Comparison of ENCODE assay signal across 8 mouse cellular contexts in genomic region chr14:55014991-55015766, GRCm38 (mm10). TPM values are rescaled to one million over a fixed set of nuclear protein-coding genes. Genes with fewer than 3 reads are reported as not detected.
DNase-seq lines count a peak whose midpoint lies in the region; ATAC-seq and TF ChIP-seq lines count a peak whose summit lies in the region.

Gene Ngdn, plus strand, starts transcription at chr14:55015454.

- H3K4me1 ChIP-seq in heart, embryonic 12.5 days (replicated peaks) = peaks cover 6% of the 10 kb centered on the region; the same call in 1 of the 2 replicates
- no peaks in the 10 kb centered on the region for H3K4me1 ChIP-seq in kidney, postnatal 0 days (replicated peaks; ENCODE audit: insufficient read depth, low read length)
- H3K4me1 ChIP-seq in liver, embryonic 11.5 days (replicated peaks; ENCODE audit: control insufficient read depth, insufficient read depth, low read length) = 0 out of 2 replicates have a peak, but pooled peaks cover 3% of the 10 kb centered on the region
- no peaks in the 10 kb centered on the region for H3K4me1 ChIP-seq in stomach, embryonic 14.5 days (ENCODE audit: control insufficient read depth, insufficient read depth, low read length)

- peak within 1 kb of the TSS; percentile 59 for H3K4me3 ChIP-seq in heart, embryonic 12.5 days
- H3K4me3 ChIP-seq in kidney, postnatal 0 days (replicated peaks; ENCODE audit: low read depth, low read length) = peak within 1 kb of the TSS; percentile 67
- peak within 1 kb of the TSS; percentile 76 for H3K4me3 ChIP-seq in liver, embryonic 11.5 days (ENCODE audit: low read depth, low read length)
- peak within 1 kb of the TSS; percentile 72 for H3K4me3 ChIP-seq in stomach, embryonic 14.5 days (ENCODE audit: low read depth, low read length)

- H3K36me3 ChIP-seq in heart, embryonic 12.5 days = peaks cover 20% of the 10 kb centered on the region
- 0 out of 2 replicates have a peak, but pooled peaks cover 13% of the 10 kb centered on the region for H3K36me3 ChIP-seq in kidney, postnatal 0 days (ENCODE audit: insufficient read depth, low read length)
- H3K36me3 ChIP-seq in liver, embryonic 11.5 days (ENCODE audit: control insufficient read depth, insufficient read depth, low read length) = peaks cover 2% of the 10 kb centered on the region; the same call in 1 of the 2 replicates
- peaks cover 10% of the 10 kb centered on the region for H3K36me3 ChIP-seq in stomach, embryonic 14.5 days (ENCODE audit: control insufficient read depth, insufficient read depth, low read length)

- peak; percentile 99 for DNase-seq in CD4-positive helper T cell, adult 2 months (ENCODE audit: low read depth, low spot score)
- peak; percentile 99 for DNase-seq in brain, embryonic 18.5 days (ENCODE audit: low read depth, low spot score)
- peak; percentile 100 for DNase-seq in kidney, postnatal 0 days (ENCODE audit: low spot score)
- DNase-seq in liver, embryonic 11.5 days (ENCODE audit: low spot score) = peak; percentile 96
- peak; percentile 100 for DNase-seq in naive thymus-derived CD4-positive, alpha-beta T cell, adult 2 months (ENCODE audit: low read depth)

- TF ChIP-seq CTCF in kidney, postnatal 0 days (IDR thresholded peaks at IDR 0.05; ENCODE audit: low read depth) = peak; percentile 96

- H3K9me3 ChIP-seq in heart, embryonic 12.5 days (replicated peaks) = peaks cover 3% of the 10 kb centered on the region
- H3K9me3 ChIP-seq in kidney, postnatal 0 days (replicated peaks; ENCODE audit: low read length) = no peaks in the 10 kb centered on the region
- H3K9me3 ChIP-seq in liver, embryonic 11.5 days (ENCODE audit: control insufficient read depth, low read length) = no peaks in the 10 kb centered on the region
- no peaks in the 10 kb centered on the region for H3K9me3 ChIP-seq in stomach, embryonic 14.5 days (ENCODE audit: control insufficient read depth, low read depth, low read length)

- H3K27ac ChIP-seq in heart, embryonic 12.5 days (ENCODE audit: poor library complexity, severe bottlenecking) = peak within 1 kb of the TSS; percentile 96
- H3K27ac ChIP-seq in kidney, postnatal 0 days = peak within 1 kb of the TSS; percentile 90
- peak within 1 kb of the TSS; percentile 70 for H3K27ac ChIP-seq in liver, embryonic 11.5 days (ENCODE audit: low read depth, low read length)
- peak within 1 kb of the TSS; percentile 92 for H3K27ac ChIP-seq in stomach, embryonic 14.5 days (ENCODE audit: low read length)

- H3K4me2 ChIP-seq in heart, embryonic 12.5 days = peak within 1 kb of the TSS; percentile 83
- peak within 1 kb of the TSS; percentile 73 for H3K4me2 ChIP-seq in kidney, postnatal 0 days (ENCODE audit: low read length)
- H3K4me2 ChIP-seq in liver, embryonic 11.5 days = peak within 1 kb of the TSS; percentile 86
- peak within 1 kb of the TSS; percentile 76 for H3K4me2 ChIP-seq in stomach, embryonic 14.5 days (replicated peaks; ENCODE audit: low read depth, low read length)

- under 1% methylated on average over 36 of the region's 36 CpGs for WGBS in heart, embryonic 12.5 days
- under 1% methylated on average over 36 of the region's 36 CpGs for WGBS in kidney, postnatal 0 days
- under 1% methylated on average over 36 of the region's 36 CpGs for WGBS in liver, embryonic 11.5 days
- under 1% methylated on average over 36 of the region's 36 CpGs for WGBS in stomach, embryonic 14.5 days

- ATAC-seq in erythroid progenitor cell, adult 5-6 weeks (replicated peaks; ENCODE audit: low FRiP score, poor library complexity, severe bottlenecking) = peak; percentile 93
- peak; percentile 95 for ATAC-seq in heart, embryonic 12.5 days (ENCODE audit: insufficient number of reproducible peaks, low FRiP score)
- peak; percentile 93 for ATAC-seq in kidney, postnatal 0 days (replicated peaks; ENCODE audit: low FRiP score, low read depth)
- peak; percentile 93 for ATAC-seq in liver, embryonic 11.5 days (replicated peaks; ENCODE audit: low FRiP score)
- peak; percentile 96 for ATAC-seq in stomach, embryonic 14.5 days (ENCODE audit: insufficient number of reproducible peaks, insufficient read depth, low FRiP score, low read depth)

- H3K9ac ChIP-seq in heart, embryonic 12.5 days = peak within 1 kb of the TSS; percentile 71
- H3K9ac ChIP-seq in kidney, postnatal 0 days (ENCODE audit: low read depth, low read length) = peak within 1 kb of the TSS; percentile 67
- peak within 1 kb of the TSS; percentile 81 for H3K9ac ChIP-seq in liver, embryonic 11.5 days (ENCODE audit: low read depth, low read length)
- peak within 1 kb of the TSS; percentile 62 for H3K9ac ChIP-seq in stomach, embryonic 14.5 days (replicated peaks; ENCODE audit: low read depth, low read length)

- no peaks in the 10 kb centered on the region for H3K27me3 ChIP-seq in heart, embryonic 12.5 days (replicated peaks)
- no peaks in the 10 kb centered on the region for H3K27me3 ChIP-seq in kidney, postnatal 0 days (ENCODE audit: insufficient read depth, low read length)
- no peaks in the 10 kb centered on the region for H3K27me3 ChIP-seq in liver, embryonic 11.5 days (replicated peaks; ENCODE audit: control insufficient read depth, insufficient read depth, low read length)
- no peaks in the 10 kb centered on the region for H3K27me3 ChIP-seq in stomach, embryonic 14.5 days (ENCODE audit: control insufficient read depth, insufficient read depth, low read length)

RNA-seq across cellular contexts. Expression of gene Ngdn, which starts in this region (rescaled TPM):
- 15.1 TPM in 2 replicates for total RNA-seq in erythroid progenitor cell, adult 5-6 weeks (2015; ENCODE audit: low replicate concordance)
- 4.4 and 10.7 TPM in 2 replicates for total RNA-seq in erythroid progenitor cell, adult 5-6 weeks (2017; ENCODE audit: low replicate concordance)
- polyA plus RNA-seq in heart, embryonic 12.5 days (2016; fragmentation: Nextera tagmentation; extraction: Ambion mirVana) = 55.7 and 60.8 TPM in 2 replicates
- 68.9 and 75.7 TPM in 2 replicates for polyA plus RNA-seq in kidney, postnatal 0 days (2015; fragmentation: Nextera tagmentation; extraction: Ambion mirVana)
- 87.0 and 95.6 TPM in 2 replicates for polyA plus RNA-seq in liver, embryonic 11.5 days (2014; fragmentation: Nextera tagmentation; extraction: Ambion mirVana)
- polyA plus RNA-seq in stomach, embryonic 14.5 days (2014; fragmentation: Nextera tagmentation; extraction: Ambion mirVana) = 66.4 and 75.7 TPM in 2 replicates

Comparison
In these comparisons a context has a peak if more than half of its experiments do, and no peak if none do; other contexts are left out.
1. Peak in every context shown above with its lines: DNase-seq, ATAC-seq, H3K4me3 ChIP-seq and H3K27ac ChIP-seq.